10 mouse cellular contexts compared by ENCODE assay signal in genomic region chr19:23489780-23490179, GRCm38 (mm10). TPM values are rescaled to one million over a fixed set of nuclear protein-coding genes. Genes with fewer than 3 reads are reported as not detected.
DNase-seq lines count a peak whose midpoint lies in the region; ATAC-seq and TF ChIP-seq lines count a peak whose summit lies in the region.
"Had no signal": no experiment of that assay in that cellular context is flagged by ENCODE, and none has a peak within 500 bp of the region (broad histone marks: within the 10 kb centered on the region; RNA-seq: fewer than 3 reads in every experiment).

No protein-coding gene starts in this region.

- peak; percentile 26 to 28 for DNase-seq in layer of hippocampus, adult 8-10 months (ENCODE audit: low spot score in 2 of 2)
- DNase-seq in layer of hippocampus, adult 9-10 months (ENCODE audit: low spot score), result no peak
- peak; percentile 41 for DNase-seq in c-Kit-positive CD71-negative TER-119-negative erythroid progenitor cells, embryonic 14.5 days (ENCODE audit: low read depth)
- peak; percentile 51 for DNase-seq in lung, postnatal 36 days
- no peak for DNase-seq in spleen, adult 12 weeks (ENCODE audit: low spot score)
- no peak for DNase-seq in gastrocnemius, adult 2 months
- DNase-seq: cerebellum, adult 11-12 months had no signal

- no peak overlapping the region for H3K4me3 ChIP-seq in heart, embryonic 12.5 days
- H3K4me3 ChIP-seq in intestine, postnatal 0 days (ENCODE audit: low read depth, low read length), result no peak overlapping the region
- no peak overlapping the region for H3K4me3 ChIP-seq in gastrocnemius, adult 2 months

- no peak overlapping the region for H3K4me2 ChIP-seq in heart, embryonic 12.5 days
- no peak overlapping the region for H3K4me2 ChIP-seq in intestine, postnatal 0 days (replicated peaks; ENCODE audit: low read depth)

- ATAC-seq in heart, embryonic 12.5 days (ENCODE audit: insufficient number of reproducible peaks, low FRiP score), result peak; percentile 72; the same call in 1 of the 2 replicates
- no peak for ATAC-seq in intestine, postnatal 0 days

- no peak overlapping the region for H3K9ac ChIP-seq in heart, embryonic 12.5 days
- H3K9ac ChIP-seq in intestine, postnatal 0 days (ENCODE audit: low read depth, low read length), result no peak overlapping the region

- H3K27me3 ChIP-seq in heart, embryonic 12.5 days (replicated peaks), result no peaks in the 10 kb centered on the region
- H3K27me3 ChIP-seq in intestine, postnatal 0 days (replicated peaks; ENCODE audit: control insufficient read depth, insufficient read depth, low read length), result no peaks in the 10 kb centered on the region

- WGBS in heart, embryonic 12.5 days, result 24% methylated on average over 8 of the region's 8 CpGs
- 35% methylated on average over 8 of the region's 8 CpGs for WGBS in intestine, postnatal 0 days

- no peaks in the 10 kb centered on the region for H3K9me3 ChIP-seq in heart, embryonic 12.5 days (replicated peaks)
- H3K9me3 ChIP-seq in intestine, postnatal 0 days (ENCODE audit: control insufficient read depth), result no peaks in the 10 kb centered on the region

- H3K27ac ChIP-seq in heart, embryonic 12.5 days (ENCODE audit: poor library complexity, severe bottlenecking), result 0 out of 2 replicates have a peak overlapping the region, but pooled peaks have one; percentile 38
- H3K27ac ChIP-seq in intestine, postnatal 0 days (ENCODE audit: low read depth, low read length), result no peak overlapping the region
- H3K27ac ChIP-seq in gastrocnemius, adult 2 months, result no peak overlapping the region
- H3K27ac ChIP-seq: macrophage had no signal

- H3K36me3 ChIP-seq in heart, embryonic 12.5 days, result no peaks in the 10 kb centered on the region
- no peaks in the 10 kb centered on the region for H3K36me3 ChIP-seq in intestine, postnatal 0 days (ENCODE audit: control insufficient read depth, insufficient read depth)

- 0 out of 2 replicates have a peak, but pooled peaks cover 7% of the 10 kb centered on the region for H3K4me1 ChIP-seq in heart, embryonic 12.5 days (replicated peaks)
- H3K4me1 ChIP-seq in intestine, postnatal 0 days (replicated peaks; ENCODE audit: control insufficient read depth, insufficient read depth, low read length), result no peaks in the 10 kb centered on the region

- TF ChIP-seq CTCF in intestine, postnatal 0 days (IDR thresholded peaks at IDR 0.05; ENCODE audit: low read depth), result no peak
- TF ChIP-seq CTCF in gastrocnemius, adult 2 months (IDR thresholded peaks at IDR 0.05), result no peak

- intact Hi-C loops in gastrocnemius, adult 2 months (cut with DNase I), result no loop called here

RNA-seq across cellular contexts. Expression of gene Mamdc2, which starts 41.5 kb away (rescaled TPM):
- total RNA-seq in layer of hippocampus, adult 8-10 months (2022), result 1 to 10 TPM in 3 of 4 experiments, under 1 TPM in 1; 0.72 to 3.5 (median 2.1) TPM
- polyA plus RNA-seq in heart, embryonic 12.5 days (2016; fragmentation: Nextera tagmentation; extraction: Ambion mirVana), result 1.3 and 1.5 TPM in 2 replicates
- 2.5 and 2.6 TPM in 2 replicates for polyA plus RNA-seq in intestine, postnatal 0 days (2015; fragmentation: Nextera tagmentation; extraction: Ambion mirVana)
- 1 to 10 TPM; 1.1 TPM for total RNA-seq in gastrocnemius, adult 2 months (2021)

Comparison
In these comparisons a context has a peak if more than half of its experiments do, and no peak if none do; other contexts are left out.
1. DNase-seq: peak in layer of hippocampus, adult 8-10 months (2 of 2), c-Kit-positive CD71-negative TER-119-negative erythroid progenitor cells, embryonic 14.5 days (single experiment) and lung, postnatal 36 days (single experiment); none in layer of hippocampus, adult 9-10 months (single experiment), spleen, adult 12 weeks (single experiment) and gastrocnemius, adult 2 months (single experiment).